Mouse (Mus musculus): ENCODE data around the gene Cbfa2t3. TPM values are rescaled to one million over a fixed set of nuclear protein-coding genes. Genes with fewer than 3 reads are reported as not detected.
"Not testable (repeated sequence)": the region's sequence is repeated elsewhere in the genome, so short reads cannot be mapped to it uniquely, and the experiment has no call there.

Gene Cbfa2t3
- total RNA-seq, 1 experiment from 2014 or later: 13.6 TPM

DNA sequence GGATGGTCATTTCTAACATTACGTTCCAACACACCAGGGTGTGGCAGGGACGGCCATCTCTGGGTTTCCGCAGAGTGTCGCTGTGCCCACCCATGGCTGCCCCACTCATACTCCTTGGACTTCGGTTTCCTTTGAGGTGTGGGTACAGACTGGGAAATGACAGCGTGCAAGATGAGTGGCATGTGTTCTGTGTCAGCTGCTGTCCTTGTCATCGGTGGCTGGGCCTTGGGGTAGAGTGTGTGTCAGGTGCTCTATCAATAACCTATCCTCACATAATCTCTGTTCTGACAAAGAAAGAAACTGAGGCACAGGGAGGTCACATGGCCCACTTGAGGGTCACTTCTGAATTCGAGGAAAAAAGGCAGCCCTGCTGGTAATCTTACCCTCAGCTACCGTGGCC is 61.7 kb downstream of the Cbfa2t3 start:
- no peak for DNase-seq

DNA sequence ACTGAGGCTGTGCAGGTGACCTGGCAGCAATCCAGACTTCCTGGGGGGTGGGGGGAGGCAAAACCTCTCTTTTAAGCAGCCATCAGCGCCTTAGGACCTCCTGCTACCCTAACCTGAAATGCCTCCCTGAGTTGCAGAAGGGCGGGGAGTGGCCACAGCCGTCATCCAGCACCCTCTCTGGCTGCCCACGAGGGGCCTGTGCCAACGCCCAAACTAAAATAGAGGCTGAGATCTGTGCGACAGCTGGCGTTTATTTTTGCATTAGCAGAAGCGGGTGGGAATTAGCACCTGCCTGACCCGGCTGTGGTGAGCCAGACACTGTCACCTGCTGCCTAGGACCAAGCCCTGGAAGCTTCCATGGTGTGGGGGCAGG is 62.1 kb downstream of the Cbfa2t3 start:
- no peak for DNase-seq

DNA sequence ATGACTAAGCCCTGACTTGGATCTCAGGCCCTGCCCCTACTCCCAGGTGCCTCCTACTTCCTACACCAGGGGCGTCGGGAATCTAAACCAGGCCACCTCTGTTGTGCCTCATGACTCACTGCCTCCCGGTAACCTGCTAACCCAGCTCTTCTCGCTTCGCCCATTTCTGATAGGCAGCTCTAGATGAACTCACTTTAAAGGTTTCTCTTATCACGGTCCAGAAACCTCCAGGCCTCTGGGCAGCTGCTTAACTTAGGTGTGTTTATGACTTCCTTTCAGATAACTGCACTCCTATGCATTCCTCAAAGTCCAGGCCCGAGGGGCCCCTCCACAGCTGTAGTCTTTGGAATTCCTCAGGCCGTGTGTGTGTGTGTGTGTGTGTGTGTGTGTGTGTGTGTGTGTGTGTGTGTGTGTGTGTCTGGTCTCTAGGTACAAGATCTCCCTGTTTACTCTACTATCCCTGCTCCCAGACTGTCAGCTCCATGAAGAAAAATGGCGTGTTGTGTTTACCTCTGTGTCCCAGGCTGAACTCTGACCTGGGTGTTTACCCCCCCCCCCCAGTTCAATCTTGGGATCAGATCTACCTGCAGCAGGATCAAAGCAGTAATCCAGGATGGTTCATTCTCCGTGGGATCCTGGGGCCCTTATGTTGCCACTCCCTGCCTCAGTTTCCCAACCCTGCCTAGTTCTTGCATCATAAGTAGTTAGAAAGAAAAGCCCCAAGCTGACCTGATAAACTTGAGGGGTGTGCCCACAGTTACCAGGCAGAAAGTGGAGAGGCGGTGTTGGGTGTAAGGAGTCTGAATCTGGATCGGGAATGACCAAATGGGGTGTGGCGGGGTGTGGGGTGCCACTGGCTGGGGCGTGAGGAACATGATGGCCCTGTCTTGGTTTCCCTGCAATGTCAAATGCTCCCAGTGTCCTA is 62.8 kb downstream of the Cbfa2t3 start:
- DNase-seq: no peak

DNA sequence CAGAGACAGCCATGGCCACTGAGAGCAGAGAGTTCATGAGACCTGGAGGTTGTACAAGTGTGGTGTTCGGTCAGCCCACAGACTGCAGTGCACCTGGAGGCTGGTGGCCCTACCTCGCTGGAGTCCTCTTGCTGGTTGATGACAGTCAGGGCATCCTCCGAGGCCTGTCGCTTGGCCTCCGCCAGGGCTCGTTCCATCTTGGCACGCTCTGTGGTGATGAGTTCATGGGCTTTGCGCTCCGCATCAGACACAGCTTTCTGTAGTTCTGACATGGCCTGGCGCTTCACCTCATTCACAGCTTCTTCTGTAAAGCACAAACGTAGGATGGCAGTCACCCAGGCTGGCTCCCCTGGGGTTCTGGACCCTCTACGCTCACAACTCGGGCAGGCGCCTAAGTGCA is 65.7 kb downstream of the Cbfa2t3 start:
- no peak for DNase-seq

DNA sequence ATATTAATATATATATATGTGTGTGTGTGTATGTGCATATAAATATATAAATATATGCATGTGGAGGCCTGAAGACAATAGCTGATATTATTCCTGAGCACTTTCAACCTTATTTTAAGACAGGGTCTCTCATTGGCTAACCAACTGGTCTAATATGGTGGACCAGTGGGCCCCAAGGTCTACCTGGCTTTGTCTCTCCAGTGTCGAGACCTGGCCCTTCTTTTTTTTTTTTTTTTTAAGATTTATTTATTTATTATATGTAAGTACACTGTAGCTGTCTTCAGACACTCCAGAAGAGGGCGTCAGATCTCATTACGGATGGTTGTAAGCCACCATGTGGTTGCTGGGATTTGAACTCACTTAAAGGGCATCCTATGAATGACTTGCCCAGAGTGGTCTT is 66.8 kb downstream of the Cbfa2t3 start:
- DNase-seq: not testable (repeated sequence)

DNA sequence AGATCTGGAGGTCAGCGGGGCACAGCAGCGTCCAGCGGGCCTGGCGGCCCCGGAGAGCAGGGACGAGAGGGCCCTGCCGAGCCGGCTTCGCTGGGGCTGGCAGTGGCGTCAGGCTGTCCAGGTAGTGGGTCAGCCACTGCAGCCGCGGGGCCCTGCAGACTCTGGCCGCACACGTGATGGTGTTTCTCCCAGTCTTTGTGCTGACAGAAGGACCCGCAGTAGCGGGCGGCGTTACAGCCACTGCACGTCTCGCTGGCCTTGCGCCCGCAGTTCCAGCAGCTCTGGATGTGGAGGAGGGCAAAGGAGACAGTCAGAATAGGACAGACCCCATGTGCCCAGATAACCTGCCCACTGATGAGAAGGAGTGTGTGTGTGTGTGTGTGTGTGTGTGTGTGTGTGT is 68.2 kb downstream of the Cbfa2t3 start:
- no peak for DNase-seq

DNA sequence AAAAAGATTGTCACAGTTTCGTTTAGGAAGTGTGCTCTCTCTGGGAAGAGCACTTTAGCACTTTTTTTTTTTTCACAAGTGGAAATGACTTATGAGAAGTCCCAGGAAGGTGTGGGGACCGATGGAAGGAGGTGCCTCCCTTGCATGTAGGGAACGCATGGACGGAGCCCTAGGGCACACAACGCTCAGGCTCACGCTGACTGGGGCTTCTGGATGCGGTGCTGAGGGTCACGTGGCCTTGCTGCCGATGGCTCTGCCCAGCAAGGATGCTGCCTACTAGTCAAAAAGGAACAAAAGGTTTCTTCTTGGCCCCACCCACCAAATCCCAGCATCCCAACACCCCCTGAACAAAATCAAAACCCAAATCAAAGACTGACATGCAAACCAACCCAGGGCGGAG is 69.5 kb downstream of the Cbfa2t3 start:
- no peak for DNase-seq

DNA sequence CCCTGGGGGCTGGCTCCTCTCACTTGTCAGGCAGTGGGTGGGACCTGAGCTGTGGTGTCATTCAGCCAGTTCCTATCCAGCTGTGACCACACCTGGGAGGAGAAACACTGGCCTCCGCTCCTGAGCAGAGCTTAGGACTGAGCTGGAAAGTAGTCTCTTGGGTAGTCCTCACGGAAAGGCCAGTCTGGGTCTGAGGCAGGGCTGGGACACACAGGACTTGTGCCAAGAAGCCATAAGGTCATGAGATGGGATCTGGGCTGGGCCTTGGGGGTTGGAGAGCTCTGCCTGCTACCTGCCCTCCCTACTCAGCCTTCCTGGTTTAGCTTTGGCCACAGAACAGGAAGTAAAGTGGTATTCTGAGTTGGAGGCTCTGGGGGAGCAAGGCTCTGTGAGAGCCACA is 72.0 kb downstream of the Cbfa2t3 start:
- DNase-seq: no peak

DNA sequence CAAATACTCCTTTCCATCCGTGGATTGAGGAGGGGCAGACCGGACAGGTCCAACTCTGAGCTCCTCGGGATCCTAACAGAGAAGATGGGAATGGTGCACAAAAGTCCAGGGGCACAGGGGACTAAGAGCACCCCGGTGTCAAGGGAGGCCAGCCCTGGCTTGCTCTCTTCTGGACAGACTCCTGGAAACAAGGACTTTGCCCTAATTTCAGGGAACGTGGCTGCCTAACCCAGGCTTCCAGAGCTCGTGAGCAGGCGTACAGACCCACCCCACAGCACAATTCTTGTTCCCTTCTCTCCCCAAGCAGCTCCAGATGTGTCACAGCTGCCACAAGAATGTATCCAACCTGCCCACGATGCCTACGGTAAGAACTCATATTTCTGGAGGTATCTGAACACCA is 73.1 kb downstream of the Cbfa2t3 start:
- no peak for DNase-seq

DNA sequence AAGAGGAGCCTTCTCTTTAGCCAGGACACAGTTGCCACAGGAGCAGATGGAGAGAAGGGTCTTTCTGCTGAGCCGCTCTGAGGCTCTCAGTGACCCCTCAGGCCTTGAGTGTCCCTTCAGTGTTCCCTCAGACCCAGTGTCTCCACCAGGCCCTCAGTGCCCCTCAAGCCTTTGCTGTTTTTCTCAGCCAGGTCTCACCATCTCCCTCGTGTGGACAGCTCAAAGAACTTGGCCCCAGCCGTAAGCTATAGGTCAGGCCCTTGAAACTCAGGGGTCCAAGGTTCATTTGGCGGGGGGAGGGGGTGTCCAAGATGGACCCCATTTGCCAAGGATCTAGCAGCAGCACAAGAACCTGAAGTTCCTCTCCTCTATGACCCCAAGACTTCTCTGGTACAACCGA is 74.3 kb downstream of the Cbfa2t3 start:
- no peak for DNase-seq

DNA sequence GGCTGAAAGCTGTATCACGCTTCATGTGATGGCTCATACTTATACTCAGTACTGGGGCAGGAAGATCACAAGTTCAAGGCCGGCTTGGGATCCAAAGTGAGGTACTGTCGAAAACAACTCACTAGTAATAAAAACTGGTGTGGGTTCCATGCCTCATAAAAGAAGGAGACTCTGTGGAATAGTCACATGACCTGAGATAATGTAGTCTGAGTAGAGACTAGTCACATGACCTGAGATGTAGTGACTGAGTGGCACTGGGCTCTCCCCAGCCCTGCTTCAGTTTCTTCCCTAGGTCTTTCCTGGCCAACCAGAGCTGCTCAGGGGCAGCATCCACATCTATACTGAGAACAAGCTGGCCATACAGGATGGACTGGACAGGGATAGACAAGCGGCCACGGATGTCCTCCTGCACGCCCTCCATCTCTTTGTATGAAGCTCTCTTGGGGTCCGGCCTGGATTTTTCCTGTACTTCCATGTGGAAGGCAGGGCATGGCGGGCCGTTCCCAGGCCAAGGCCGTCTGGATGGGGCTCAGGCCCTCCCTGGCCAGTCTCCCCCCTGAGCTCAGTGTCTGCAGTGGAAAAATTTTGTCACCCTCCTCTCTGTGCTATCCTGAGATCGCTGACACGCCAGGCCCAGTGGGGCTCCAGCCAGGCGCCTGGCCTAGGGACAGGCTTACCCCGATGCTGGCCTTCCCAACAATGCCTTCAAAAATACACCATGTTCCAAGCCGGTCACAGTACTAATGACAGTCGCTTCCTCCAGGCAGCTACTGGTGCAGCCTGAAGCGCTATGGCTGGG is 74.9 kb downstream of the Cbfa2t3 start:
- DNase-seq: no peak

DNA sequence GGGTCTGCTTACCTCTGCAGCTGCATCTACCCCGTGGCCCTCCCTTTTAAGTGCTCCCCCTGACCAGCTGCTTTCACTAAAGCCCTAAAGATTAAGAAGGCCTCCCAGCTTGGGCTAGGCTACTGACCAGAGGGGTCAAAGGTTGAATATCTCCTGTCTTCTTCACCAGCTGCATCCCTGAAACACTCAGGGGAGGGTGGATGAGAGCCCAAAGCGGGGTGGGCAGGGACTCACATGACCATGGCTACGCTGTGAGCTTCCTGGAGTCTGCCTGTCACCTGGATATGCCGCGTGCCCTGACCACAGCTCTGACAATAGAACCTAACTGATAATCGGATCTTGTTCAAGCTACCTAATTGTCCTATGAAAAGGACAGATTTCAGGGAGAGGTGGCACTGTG is 76.2 kb downstream of the Cbfa2t3 start, which contains the start of gene Pabpn1l:
Gene Pabpn1l (minus strand): TSS at position 13 of the 400 bp plus-strand sequence.
- no peak for DNase-seq

DNA sequence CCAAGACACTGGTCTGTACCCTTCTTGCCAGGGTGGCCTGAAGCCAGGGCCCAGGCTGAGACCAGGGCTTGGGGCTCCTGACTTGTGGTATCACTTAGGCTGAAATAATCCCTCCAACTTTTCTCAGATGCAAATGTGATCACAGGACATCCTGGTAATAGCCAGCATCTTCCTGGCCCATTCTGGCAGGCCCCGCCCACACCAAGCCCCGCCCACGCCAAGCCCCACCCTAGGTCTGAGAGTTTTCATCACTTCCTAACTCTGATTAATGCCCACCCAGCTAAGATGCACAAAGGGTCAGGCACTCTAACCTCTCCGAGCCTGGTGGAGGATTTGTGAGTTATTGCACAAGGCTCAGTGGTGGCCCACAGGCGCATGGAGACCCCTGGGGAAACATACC is 78.5 kb downstream of the Cbfa2t3 start:
- DNase-seq: no peak

DNA sequence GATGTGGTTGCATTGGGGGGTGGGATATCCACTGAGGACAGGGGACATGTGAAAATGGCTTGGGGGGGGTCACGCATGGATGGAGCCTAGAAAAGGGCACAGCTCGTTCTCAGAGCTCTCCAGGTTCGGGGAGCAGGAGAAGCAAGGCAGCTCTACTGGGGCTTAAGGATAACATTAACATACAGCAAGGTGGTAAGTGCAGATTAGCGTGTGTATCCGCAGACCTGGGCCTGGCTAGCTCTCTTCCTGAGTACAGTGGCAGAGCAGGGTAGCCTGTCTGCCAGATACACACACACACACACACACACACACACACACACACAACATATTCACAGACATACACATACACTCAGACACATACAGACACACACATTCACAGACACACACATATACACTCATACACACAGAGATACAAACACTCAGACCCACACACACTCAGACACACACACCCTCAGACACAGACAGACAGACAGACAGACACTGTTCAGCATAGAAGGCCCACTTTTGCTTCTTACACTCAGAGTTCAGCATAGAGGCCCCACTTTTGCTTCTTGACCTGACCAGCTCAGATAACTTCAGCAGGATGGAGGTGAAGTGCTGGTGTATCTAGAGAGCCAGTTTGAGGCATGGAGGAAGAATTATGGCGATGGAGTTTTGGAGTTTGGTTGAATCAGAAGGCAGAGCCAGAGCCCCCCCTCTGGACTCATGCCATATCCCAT is 80.1 kb downstream of the Cbfa2t3 start:
- DNase-seq: no peak

DNA sequence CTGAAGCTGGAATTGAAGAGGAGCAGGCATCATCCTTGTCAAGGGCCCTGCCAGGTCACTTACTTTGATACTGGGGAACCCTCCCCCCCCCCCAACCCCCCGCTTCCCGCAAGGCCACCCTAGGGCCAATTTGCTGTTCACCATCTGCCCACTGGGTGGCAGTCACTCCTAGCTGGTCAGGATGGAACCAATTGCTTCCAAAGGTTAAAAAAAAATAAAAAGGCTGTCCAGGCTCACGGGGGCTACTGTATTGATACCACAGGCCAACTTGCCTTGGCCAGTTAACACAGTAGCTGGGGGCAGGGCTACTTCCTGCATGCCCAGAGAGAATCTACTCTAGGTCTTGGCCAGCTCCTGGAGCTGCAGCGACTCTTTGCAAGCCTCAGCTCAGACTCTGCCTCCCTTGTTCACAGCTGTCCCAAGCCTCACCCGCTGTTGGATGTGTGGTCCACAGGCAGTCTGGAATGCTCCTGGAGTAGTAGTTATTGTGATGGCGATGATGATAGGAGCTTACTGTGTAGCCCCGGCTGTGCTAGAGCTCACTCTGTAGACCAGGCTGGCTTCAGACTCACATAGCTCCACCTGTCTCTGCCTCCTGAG is 80.9 kb downstream of the Cbfa2t3 start:
- peak; percentile 91 for DNase-seq

DNA sequence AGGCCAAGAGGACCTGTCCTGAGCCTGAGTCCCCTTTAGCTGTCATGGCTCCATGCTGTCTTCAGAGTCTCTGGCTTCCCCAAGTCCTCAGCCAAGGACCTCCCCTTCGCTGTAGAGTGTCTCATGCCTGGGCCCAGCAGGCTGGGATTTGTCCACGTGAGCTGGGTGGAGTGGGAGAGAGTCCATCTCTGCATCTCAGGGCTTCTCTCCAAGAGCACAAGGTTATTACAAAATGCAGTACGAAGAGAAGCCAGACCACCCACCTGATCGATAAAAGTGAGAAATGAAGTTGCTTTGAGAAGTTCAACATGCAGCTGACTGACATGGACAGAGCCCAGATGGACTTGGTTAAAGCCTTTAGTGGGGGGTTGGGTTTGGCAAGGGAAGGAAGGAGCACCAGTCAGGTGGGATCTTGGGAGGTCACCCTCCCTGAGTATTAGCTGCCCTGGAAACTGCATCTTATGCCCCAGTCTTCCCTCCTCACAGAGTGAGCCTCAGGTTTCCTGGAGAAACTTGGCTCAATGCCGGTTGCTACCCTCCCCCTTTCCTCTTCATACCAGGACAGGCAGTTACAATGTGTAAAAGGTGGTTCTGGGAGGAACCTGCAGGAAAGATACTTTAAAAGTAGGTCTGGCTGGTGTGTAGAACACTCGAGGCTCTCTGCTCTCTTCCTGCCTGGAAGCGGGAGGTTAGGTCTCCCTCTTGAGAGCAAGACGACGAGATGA is 82.6 kb downstream of the Cbfa2t3 start:
- DNase-seq: no peak

DNA sequence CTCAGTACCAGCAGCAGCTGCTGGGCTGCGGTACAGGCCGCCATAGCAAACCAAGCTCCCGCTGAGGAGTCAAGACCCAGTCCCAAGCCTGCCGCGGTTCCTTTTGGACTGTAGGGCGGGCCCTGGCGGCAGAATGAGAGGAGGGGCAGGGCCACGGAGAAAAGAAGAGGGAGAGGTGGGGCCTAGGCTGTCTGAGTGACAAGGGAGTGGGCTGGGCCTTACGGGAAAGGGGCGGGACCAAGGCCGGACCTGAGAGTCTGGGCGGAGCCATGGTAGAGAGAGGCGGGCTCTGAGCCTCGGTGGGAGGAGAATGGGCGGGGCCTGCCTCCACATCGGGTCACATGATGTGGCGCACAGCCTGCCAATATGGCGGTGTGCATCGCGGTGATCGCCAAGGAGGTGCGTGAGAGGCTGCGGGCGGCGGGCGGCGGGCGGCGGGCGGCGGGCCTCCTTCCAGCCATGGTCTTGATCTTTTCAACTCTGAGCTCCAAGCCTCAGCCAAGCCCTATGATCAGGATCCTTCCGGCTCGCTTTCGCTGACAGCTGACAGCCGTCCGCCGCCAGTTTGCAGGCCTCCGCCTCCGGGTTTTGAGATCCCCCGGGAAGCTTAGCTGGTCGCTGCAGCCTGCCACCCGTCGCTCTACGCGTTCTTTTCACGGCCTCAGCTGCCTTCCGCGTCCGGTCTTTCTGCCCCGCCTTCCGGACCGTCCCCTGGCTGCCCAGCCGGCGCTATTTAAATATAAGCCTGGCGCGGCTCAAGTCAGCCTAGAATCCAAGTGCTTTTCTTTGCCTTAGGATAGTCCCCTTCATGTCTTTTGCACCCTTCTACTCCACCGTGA is 87.4 kb downstream of the Cbfa2t3 start, which contains the start of the genes Galns and Trappc2l:
Gene Galns (minus strand): TSS at position 169 of the 839 bp plus-strand sequence.
Gene Trappc2l (plus strand): TSS at position 346 of the 839 bp plus-strand sequence.
- DNase-seq: peak; percentile 97

DNA sequence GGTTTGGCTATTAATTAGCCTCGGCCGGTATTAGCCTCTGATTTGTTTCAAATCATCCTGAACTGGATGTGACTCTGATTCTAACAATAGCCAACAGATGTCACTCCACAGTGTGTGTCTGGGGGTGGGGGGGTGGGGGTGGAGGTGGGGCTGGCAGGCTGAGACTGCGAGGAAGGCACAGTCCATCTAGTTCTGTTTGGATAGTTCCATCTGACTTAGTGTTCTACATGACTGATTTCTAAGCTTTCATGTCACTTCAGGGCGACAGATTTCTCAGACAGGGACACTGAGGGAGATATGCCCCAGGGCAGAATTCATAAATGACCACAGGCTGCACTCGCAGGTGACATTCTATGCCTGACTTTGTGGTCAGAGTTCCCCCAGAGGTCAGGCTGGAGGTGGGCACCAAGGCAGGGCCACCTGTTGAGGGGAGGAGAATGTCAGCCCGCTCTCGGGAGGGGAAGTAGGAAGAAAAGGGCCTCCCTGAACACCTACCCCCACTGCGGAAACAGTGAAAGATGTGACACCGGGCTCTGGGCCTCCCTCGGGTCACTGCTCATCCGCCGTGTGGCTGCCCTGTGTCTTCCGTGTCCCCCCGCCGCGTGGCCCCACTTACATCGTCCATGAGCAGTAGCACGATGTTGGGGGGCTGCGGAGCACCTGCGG is 88.2 kb downstream of the Cbfa2t3 start:
- DNase-seq: no peak

DNA sequence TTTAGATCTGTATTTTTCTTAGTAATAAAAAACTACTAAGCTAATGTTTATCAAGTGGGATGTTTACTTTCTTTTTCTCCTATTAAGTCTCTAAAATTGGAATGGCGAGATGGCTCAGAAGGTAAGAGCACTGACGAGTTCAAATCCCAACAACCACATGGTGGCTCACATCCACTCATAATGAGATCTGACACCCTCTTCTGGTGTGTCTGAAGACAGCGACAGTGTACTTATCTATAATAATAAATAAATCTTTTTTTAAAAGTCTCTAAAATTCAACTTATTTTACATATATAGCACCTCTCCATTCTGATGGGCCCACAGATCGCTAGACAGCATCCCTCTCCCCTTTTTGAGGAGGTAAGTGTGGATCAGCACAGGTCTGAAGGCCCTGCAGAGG is 88.7 kb downstream of the Cbfa2t3 start:
- no peak for DNase-seq

DNA sequence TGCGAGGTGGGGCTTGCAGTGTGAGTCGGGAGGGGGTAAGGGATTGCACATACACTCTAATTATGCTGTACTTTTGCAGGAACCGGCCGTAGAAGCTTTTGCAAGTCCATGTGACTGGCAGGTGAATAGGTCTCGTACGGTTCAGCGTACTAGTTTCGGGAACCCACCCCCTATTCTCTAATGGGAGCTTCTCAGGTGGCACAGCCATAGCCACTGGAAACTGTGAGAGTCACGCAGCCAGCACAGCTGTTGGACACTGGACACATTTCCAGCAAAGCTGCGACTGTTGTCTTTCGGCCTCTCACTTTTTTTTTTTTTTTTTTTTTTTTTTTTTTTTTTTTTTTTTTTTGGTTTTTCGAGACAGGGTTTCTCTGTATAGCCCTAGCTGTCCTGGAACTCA is 92.1 kb downstream of the Cbfa2t3 start:
- no peak for DNase-seq
